Mouse (Mus musculus) myocyte (in vitro differentiated cells): ENCODE data around the gene Creld1.

Experiments
- MAX ChIP-seq: IDR thresholded peaks from one replicate; pipeline ENCODE4 v1.6.1; 2011; ENCODE audit warnings: low read depth, mild to moderate bottlenecking, control low read depth
- POLR2A ChIP-seq: IDR thresholded peaks from one replicate; pipeline ENCODE4 v1.6.1; 2011; ENCODE audit warnings: low read depth, mild to moderate bottlenecking, control low read depth, moderate library complexity; ENCODE audit not compliant: insufficient read length

GRCm38 (mm10) chr6:113514600-113514999 is 31.5 kb downstream of the Creld1 start:
- TF ChIP-seq POLR2A (no peak), MAX (no peak)
